Mouse (Mus musculus): ENCODE measurements around the gene Apol7e. TPM values are rescaled to one million over a fixed set of nuclear protein-coding genes. Genes with fewer than 3 reads are reported as not detected.
"Not testable (repeated sequence)": the region's sequence is repeated elsewhere in the genome, so short reads cannot be mapped to it uniquely, and the experiment has no call there.

Apol7e gene
- total RNA-seq (2021), result not detected

DNA sequence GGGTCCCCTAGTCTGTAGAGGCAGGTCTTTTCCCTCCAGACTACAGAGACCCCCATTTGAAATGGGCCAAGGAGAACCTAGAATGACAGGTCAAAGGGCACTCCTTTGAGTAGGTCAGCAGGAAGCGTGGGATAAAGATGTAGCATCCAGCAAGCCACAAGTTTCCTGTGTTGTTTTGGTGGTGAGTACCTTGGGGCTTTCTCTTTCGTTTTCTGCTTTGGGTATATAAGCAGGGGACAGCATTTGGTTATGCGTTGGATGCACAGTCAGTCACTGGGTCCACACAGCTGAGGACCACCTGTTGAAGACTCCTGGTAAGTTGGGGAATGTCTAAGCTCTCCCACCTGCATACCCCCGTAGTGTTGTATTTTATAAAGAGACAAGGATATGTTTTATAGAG is at the start of gene Apol7e:
Gene Apol7e (plus strand): TSS at position 202 of the 400 bp plus-strand sequence.
- intact Hi-C loops (cut with DNase I); DNase-seq: not testable (repeated sequence)

DNA sequence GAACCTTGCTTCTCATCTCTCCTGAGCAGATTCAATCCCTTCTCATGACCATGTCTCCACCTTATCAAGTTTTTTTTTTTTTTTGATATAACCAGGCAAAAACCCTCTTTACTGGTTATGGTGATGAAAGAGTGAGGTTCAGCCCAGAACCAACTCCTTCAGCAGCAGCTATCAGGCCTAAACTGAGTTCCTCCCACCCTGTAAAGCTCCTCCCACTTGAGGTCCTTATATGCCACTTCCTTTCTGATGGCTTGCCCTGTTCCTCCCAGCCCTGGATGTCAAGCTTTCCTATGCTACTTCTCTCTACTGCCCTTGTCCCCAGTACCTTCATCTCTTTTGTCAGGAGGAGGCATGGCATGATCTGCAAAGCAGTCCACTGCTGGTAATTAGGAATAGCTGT is 47.5 kb upstream of the Apol7e start:
- intact Hi-C loops (cut with DNase I); DNase-seq: not testable (repeated sequence)

- intact Hi-C loops (cut with DNase I), result loop anchor here (5.0 kb wide), 1 partner anchor 187 kb away; no protein-coding TSS in a partner anchor
- not testable (repeated sequence) for DNase-seq
Measured at GRCm38 (mm10) chr15:77659773-77660172, 38.9 kb upstream of the Apol7e start.

GRCm38 (mm10) chr15:77661841-77662240 is 36.8 kb upstream of the Apol7e start:
- not testable (repeated sequence) for DNase-seq
- intact Hi-C loops (cut with DNase I), result loop anchor here (5.0 kb wide), 1 partner anchor 190 kb away; no protein-coding TSS in a partner anchor

- DNase-seq; intact Hi-C loops (cut with DNase I): not testable (repeated sequence)
Measured at GRCm38 (mm10) chr15:77674081-77674480, 24.6 kb upstream of the Apol7e start.

GRCm38 (mm10) chr15:77683944-77684343 is 14.7 kb upstream of the Apol7e start:
- intact Hi-C loops (cut with DNase I), result not testable (repeated sequence)
- peak; percentile 33 to 70 for DNase-seq

- intact Hi-C loops (cut with DNase I); DNase-seq: not testable (repeated sequence)
Measured at GRCm38 (mm10) chr15:77691532-77692311, 6.9 kb upstream of the Apol7e start.

DNA sequence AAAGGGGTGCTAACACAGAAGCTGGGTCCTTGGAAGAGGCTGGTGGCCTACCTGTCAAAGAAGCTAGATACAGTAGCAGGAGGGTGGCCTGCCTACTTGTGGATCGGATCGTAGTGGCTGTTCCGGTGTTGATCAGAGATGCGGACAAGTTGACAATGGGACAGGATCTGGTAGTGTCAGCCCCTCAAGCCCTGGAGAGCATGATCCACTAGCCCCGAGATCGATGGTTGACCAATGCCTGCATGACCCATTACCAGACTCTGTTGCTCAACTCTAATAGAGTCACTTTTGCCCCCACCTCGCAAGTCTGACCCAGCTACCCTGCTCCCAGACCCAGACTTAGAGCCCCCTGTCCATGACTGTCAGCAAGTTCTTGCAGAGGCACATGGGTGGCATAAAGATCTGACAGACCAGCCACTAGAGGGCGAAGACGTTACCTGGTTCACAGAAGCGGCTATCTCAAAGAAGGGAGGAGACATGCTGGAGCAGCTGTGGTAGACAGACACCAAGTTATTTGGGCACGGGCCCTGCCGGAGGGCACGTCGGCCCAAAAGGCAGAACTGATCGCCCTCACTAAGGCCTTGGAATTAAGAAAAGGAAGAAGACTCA is 3.9 kb upstream of the Apol7e start:
- intact Hi-C loops (cut with DNase I), result not testable (repeated sequence)
- DNase-seq, result peak; percentile 3 to 5

DNA sequence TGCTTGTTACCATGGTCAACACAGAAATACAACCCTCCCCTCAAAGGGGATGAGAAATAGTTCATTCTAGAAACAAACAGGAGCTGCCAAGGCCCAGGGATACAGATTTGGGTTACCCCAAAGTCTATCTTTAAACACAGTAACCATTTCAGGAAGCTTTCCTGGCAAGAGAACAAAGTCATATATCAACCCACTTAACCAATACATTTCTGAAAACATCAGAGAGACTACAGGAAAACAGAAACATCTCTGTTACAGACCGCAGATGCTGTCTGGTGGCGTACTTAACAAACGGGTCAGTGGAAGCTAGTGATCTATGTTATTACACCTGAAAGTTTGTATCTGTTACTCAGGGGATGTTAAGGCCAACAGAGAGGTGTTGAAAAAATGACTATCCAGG is 6.6 kb downstream of the Apol7e start:
- intact Hi-C loops (cut with DNase I); DNase-seq: not testable (repeated sequence)

- DNase-seq; intact Hi-C loops (cut with DNase I): not testable (repeated sequence)
Measured at GRCm38 (mm10) chr15:77708936-77709335, 10.3 kb downstream of the Apol7e start.

DNA sequence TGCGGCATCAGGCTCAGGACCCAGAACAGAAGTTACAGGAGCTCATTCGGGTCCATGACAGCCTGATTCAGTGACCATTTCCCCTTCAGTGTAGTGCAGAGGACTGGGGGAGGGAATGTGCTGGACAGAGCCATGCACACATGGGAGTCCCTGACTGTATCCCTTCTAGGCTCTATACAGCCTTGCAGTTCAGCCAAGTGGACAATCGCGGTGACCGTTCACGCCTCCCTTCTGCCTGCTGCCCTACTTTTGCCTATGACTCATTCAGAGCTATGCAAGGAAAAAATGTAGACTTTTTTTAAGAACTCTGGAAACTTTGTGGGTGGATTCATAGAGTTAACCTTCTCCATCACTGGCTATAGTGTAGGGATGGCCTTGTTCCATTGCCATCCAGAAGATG is 19.6 kb downstream of the Apol7e start:
- intact Hi-C loops (cut with DNase I); DNase-seq: not testable (repeated sequence)

DNA sequence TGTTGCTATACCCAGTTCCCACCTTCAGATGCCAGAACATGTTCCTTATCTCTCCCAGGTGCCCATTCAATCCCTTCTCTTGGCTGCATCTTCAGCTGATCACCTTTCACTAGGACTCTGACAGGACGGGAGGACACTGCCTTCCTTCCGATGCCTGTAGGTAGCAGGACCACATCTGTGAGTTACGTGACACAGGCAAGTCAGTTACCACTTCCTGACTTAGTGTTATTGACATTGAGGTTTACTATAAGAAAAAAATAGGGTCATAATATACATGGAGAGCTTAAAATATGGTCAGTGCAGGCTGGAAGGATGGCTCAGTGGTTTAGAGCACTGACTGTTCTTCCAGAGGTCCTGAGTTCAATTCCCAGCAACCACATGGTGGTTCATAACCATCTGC is 22.9 kb downstream of the Apol7e start:
- intact Hi-C loops (cut with DNase I); DNase-seq: not testable (repeated sequence)

DNA sequence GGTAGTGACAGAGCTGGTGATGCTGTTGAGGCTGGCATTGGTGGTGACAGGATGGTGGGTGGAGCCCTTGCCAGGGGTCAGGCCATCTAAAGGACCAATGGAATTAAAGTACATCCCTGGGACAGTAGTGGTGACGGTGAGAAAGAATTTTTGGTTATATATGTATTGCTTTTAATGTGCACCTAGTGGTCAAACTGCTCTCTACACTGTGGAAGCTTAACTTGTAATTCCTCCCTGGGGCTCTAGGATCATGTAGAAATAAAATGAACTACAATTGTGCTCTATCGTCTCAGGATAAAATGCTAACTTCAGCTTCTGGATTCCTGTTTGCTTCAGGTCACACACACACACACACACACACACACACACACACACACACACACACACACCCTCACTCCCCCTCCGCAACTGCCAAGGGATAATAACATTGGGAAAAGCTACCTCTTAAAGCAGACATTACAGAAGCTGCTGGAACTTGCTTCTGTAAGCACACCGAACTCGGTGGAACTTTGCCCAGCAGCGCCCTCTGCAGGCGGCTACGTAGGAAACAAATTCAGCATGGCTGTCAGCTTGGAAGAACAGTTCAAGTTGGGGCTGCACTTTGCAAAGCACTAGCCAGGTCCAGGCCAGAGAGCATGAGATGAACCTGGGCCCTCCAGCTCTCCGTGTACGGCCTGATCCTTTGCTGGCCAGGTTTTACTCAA is 25.7 kb downstream of the Apol7e start:
- intact Hi-C loops (cut with DNase I); DNase-seq: not testable (repeated sequence)

DNA sequence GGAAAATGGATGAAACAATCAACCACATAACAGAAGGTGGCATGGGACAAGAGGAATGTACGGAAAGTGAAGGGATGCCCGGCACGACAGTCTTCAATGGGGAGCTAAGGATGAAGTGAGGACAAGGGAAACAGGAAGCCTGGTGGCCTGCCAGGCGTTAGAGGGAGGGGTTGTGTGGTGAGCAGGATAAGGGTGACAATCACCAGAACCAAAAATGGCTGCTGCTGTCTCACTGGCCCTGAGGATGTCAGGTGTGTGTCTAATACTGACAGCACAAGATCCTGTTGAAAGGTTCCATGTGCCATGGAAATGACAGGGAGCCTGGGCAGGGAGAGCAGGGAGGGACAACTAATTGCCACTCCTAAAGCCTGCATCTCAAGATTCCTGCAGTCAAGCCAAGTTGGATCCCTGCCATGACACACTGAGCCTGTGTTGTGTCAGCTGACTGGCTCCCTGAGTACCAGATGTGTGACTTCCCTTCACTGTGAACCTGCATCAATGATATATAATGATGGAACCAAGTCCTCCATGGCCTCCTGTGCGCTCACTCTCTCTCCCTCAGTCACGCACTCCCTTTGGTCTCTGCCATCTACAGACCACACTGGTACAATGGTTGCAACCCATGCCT is 26.9 kb downstream of the Apol7e start:
- intact Hi-C loops (cut with DNase I); DNase-seq: not testable (repeated sequence)

DNA sequence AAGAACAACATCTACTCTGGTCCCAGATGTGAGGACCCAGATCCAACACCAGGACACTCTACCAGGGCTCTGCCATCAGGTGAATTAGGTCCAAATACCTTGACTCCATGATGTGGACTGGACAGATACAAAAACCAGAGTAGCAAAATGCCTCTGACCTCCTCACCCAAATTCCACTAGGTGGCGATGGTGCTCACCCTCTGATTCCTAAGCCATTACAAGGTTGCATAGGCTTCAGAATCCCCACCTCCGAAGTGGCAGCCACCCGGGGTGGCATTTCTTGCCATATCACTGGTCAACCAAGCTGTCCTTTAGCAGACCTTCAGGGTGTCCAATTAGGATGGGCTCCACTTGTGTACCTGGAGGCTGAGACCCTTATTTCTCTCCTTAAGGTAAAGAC is 28.5 kb downstream of the Apol7e start:
- intact Hi-C loops (cut with DNase I); DNase-seq: not testable (repeated sequence)

DNA sequence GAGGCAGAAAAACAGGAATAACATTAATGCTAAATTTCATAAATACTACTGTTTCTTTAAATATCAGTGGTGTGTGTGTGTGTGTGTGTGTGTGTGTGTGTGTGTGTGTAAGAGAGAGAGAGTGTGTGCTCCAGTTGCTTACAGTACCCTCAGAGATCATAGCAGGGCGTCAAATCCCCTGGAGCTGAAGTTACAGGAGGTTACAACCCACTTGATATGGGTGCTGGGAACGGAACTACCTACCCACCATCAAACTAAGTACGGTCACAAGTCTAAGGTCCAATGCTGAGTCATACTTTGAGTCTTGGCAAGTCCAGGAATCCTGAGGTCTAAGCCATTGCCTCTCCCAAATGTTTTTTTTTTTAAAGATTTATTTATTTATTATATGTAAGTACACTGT is 29.1 kb downstream of the Apol7e start:
- intact Hi-C loops (cut with DNase I); DNase-seq: not testable (repeated sequence)

- DNase-seq; intact Hi-C loops (cut with DNase I): not testable (repeated sequence)
Measured at GRCm38 (mm10) chr15:77728739-77729138, 30.1 kb downstream of the Apol7e start, which contains the start of gene Apol9b. Gene Apol9b, plus strand, starts transcription at chr15:77729039.

- intact Hi-C loops (cut with DNase I), result loop anchor here (5.0 kb wide), 1 partner anchor 324 kb away; no protein-coding TSS in a partner anchor
- no peak for DNase-seq
Measured at GRCm38 (mm10) chr15:77731605-77732004, 32.9 kb downstream of the Apol7e start.

- intact Hi-C loops (cut with DNase I), result loop anchor here (5.0 kb wide), 1 partner anchor 326 kb away; no protein-coding TSS in a partner anchor
- DNase-seq, result not testable (repeated sequence)
Measured at GRCm38 (mm10) chr15:77732851-77733250, 34.2 kb downstream of the Apol7e start.

DNA sequence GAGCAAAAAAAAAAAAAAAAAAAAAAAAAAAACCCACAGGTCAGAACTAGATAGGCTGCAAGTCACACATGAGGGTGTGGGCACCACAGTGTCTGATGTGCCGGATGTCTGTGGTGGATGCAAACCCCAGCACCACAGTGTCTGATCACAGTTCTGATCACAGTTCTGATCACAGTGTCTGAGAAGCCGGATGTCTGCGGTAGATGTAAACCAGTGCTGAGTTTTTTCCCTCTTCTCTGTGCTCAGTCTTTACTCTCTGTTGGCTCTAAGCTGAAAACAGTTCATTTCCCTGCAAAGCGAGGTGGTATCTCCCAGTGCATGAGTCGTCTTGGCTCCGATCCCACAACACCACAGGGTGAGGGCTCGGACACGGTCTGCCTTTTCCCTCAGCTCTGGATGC is 34.7 kb downstream of the Apol7e start:
- intact Hi-C loops (cut with DNase I), result loop anchor here (5.0 kb wide), 1 partner anchor 326 kb away; no protein-coding TSS in a partner anchor
- not testable (repeated sequence) for DNase-seq

All from heart, postnatal 36 days (tissue).